Mouse (Mus musculus) CH12.LX (cell line): Measurements from ENCODE around the gene Ctnna2. TPM values are rescaled to one million over a fixed set of nuclear protein-coding genes. Genes with fewer than 3 reads are reported as not detected.

Experiments used
- DNase-seq: peaks from one replicate; pipeline ENCODE4 v3.0.0-alpha.2; 2013; ENCODE audit errors: extremely low read depth
- H3K27ac ChIP-seq: 2 replicates; pipeline ENCODE4 v1.5.1; 2012; ENCODE audit warnings: low read depth, mild to moderate bottlenecking, control low read depth, moderate library complexity; ENCODE audit not compliant: insufficient read depth
- H3K27me3 ChIP-seq: replicated peaks from 2 replicates; pipeline ENCODE3; 2012; ENCODE audit warnings: inconsistent platforms
- H3K36me3 ChIP-seq, 2 experiments: replicated peaks in 1 of 2; 2 replicates each; pipeline versions ENCODE3 to v1.6.1; 2012; ENCODE audit warnings: inconsistent platforms in 1 of 2, low read length in 1 of 2, mild to moderate bottlenecking in 1 of 2, mixed read lengths in 1 of 2, moderate library complexity in 1 of 2; ENCODE audit not compliant: control insufficient read depth in 1 of 2, insufficient read depth in 1 of 2
- H3K4me1 ChIP-seq, 2 experiments: 2 replicates each; pipeline ENCODE4 v1.6.1; 2012; ENCODE audit warnings: inconsistent platforms in 1 of 2, moderate library complexity in 1 of 2; ENCODE audit not compliant: insufficient read depth in 2 of 2, control insufficient read depth in 1 of 2
- H3K4me2 ChIP-seq: 2 replicates; pipeline ENCODE4 v1.6.1; 2012; ENCODE audit warnings: low read depth, mild to moderate bottlenecking, control low read depth; ENCODE audit not compliant: poor library complexity, insufficient read depth, severe bottlenecking
- H3K4me3 ChIP-seq, 3 experiments: fragments of 150-350 bp in 1 of 3; sonication (generic) in 1 of 3; replicated peaks in 1 of 3; 2 replicates each; pipeline versions ENCODE3 to v1.5.1; 2011 to 2012; ENCODE audit warnings: low read depth in 2 of 3, low read length in 2 of 3, mild to moderate bottlenecking in 2 of 3, moderate library complexity in 2 of 3, control low read depth in 1 of 3, improper control_type of control experiment in 1 of 3, inconsistent platforms in 1 of 3, mixed read lengths in 1 of 3; ENCODE audit not compliant: poor library complexity in 1 of 3
- H3K79me2 ChIP-seq: replicated peaks from 2 replicates; pipeline ENCODE4 v1.6.1; 2012; ENCODE audit warnings: mild to moderate bottlenecking, moderate library complexity; ENCODE audit not compliant: control insufficient read depth, poor library complexity, insufficient read depth, severe bottlenecking; ENCODE audit errors: extremely low read depth
- H3K9ac ChIP-seq: 2 replicates; pipeline ENCODE4 v1.6.1; 2012; ENCODE audit warnings: low read depth, mild to moderate bottlenecking, control low read depth, moderate library complexity; ENCODE audit not compliant: insufficient read depth
- H3K9me3 ChIP-seq: replicated peaks from 2 replicates; pipeline ENCODE3; 2012; ENCODE audit warnings: low read length, inconsistent platforms, mixed read lengths
- CHD2 ChIP-seq: IDR thresholded peaks from 2 replicates; pipeline ENCODE4 v1.6.1; 2011; ENCODE audit warnings: low read length, improper control_type of control experiment
- GABPA ChIP-seq: IDR thresholded peaks from 2 replicates; pipeline ENCODE4 v1.6.1; 2012; ENCODE audit warnings: low read depth, low read length, improper control_type of control experiment, inconsistent platforms; ENCODE audit not compliant: insufficient replicate concordance
- HCFC1 ChIP-seq: IDR thresholded peaks from 2 replicates; pipeline ENCODE4 v1.6.1; 2012; ENCODE audit warnings: low read depth, mild to moderate bottlenecking, inconsistent platforms, low read length, improper control_type of control experiment
- IRF4 ChIP-seq: IDR thresholded peaks from 2 replicates; pipeline ENCODE4 v1.6.1; 2014; ENCODE audit warnings: low read depth, mild to moderate bottlenecking, inconsistent platforms, low read length, improper control_type of control experiment
- JUN ChIP-seq: IDR thresholded peaks from 2 replicates; pipeline ENCODE4 v1.6.1; 2011; ENCODE audit warnings: low read depth, mild to moderate bottlenecking, low read length, improper control_type of control experiment, moderate library complexity; ENCODE audit not compliant: insufficient read depth
- JUND ChIP-seq: conservative IDR thresholded peaks from 2 replicates; pipeline ENCODE4 v1.6.1; 2011; ENCODE audit warnings: low read depth, low read length, improper control_type of control experiment
- MAFK ChIP-seq: IDR thresholded peaks from 2 replicates; pipeline ENCODE4 v1.6.1; 2011; ENCODE audit warnings: low read length, improper control_type of control experiment; ENCODE audit not compliant: insufficient replicate concordance
- MXI1 ChIP-seq: IDR thresholded peaks from 2 replicates; pipeline ENCODE4 v1.6.1; 2011; ENCODE audit warnings: mild to moderate bottlenecking, low read depth, low read length, improper control_type of control experiment
- NELFE ChIP-seq: IDR thresholded peaks from 2 replicates; pipeline ENCODE4 v1.6.1; 2011; ENCODE audit warnings: low read depth, low read length, improper control_type of control experiment
- RCOR1 ChIP-seq: conservative IDR thresholded peaks from 2 replicates; pipeline ENCODE4 v1.6.1; 2012; ENCODE audit warnings: low read depth, mild to moderate bottlenecking, inconsistent platforms, low read length, improper control_type of control experiment
- SMC3 ChIP-seq: IDR thresholded peaks from 2 replicates; pipeline ENCODE4 v1.6.1; 2011; ENCODE audit warnings: low read depth, low read length, improper control_type of control experiment
- TBP ChIP-seq: conservative IDR thresholded peaks from 2 replicates; pipeline ENCODE4 v1.6.1; 2011; ENCODE audit warnings: low read depth, low read length, improper control_type of control experiment
- TCF12 ChIP-seq: IDR thresholded peaks from 2 replicates; pipeline ENCODE4 v1.6.1; 2014; ENCODE audit warnings: low read depth, mild to moderate bottlenecking, inconsistent platforms, low read length, improper control_type of control experiment
- UBTF ChIP-seq: IDR thresholded peaks from 2 replicates; pipeline ENCODE4 v1.6.1; 2012; ENCODE audit warnings: low read depth, mild to moderate bottlenecking, inconsistent platforms, low read length, improper control_type of control experiment, moderate library complexity
- USF1 ChIP-seq: IDR thresholded peaks from 2 replicates; pipeline ENCODE4 v1.6.1; 2014; ENCODE audit warnings: low read depth, mild to moderate bottlenecking, inconsistent platforms, low read length, improper control_type of control experiment
- ZC3H11A ChIP-seq: IDR thresholded peaks from 2 replicates; pipeline ENCODE4 v1.6.1; 2012; ENCODE audit warnings: low read depth, mild to moderate bottlenecking, inconsistent platforms, low read length, improper control_type of control experiment
- ZKSCAN1 ChIP-seq: IDR thresholded peaks from 2 replicates; pipeline ENCODE4 v1.6.1; 2012; ENCODE audit warnings: low read depth, inconsistent platforms, low read length, improper control_type of control experiment, borderline replicate concordance
- ZMIZ1 ChIP-seq: IDR thresholded peaks from 2 replicates; pipeline ENCODE4 v1.6.1; 2012; ENCODE audit warnings: low read depth, mild to moderate bottlenecking, inconsistent platforms, low read length, improper control_type of control experiment
- ZNF384 ChIP-seq: IDR thresholded peaks from 2 replicates; pipeline ENCODE4 v1.6.1; 2012; ENCODE audit warnings: low read depth, low read length, improper control_type of control experiment, inconsistent platforms
- dilution Hi-C: fragments of 300-500 bp; cut with MboI; formaldehyde crosslinking; loops from 2 replicates; pipeline ENCODE4 v1.14.3; 2020; ENCODE audit warnings: low sequenced_read_pairs; ENCODE audit not compliant: extremely low pct_unique_long_range_greater_than_20kb, extremely low pct_ligation_motif_present
- in situ Hi-C: fragments of 300-500 bp; cut with MboI; formaldehyde crosslinking; loops from 3 replicates; pipeline ENCODE4 v1.14.3; 2019; ENCODE audit warnings: low sequenced_read_pairs, low pct_ligation_motif_present, low pct_unique_long_range_greater_than_20kb, mixed read lengths
- polyA plus RNA-seq: library from polyadenylated mRNA; unstranded; fragments of >175 nt; gene quantifications from 2 replicates; pipeline ENCODE4 v1.2.1, GENCODE M21; 2012; ENCODE audit warnings: low read depth; ENCODE audit not compliant: insufficient read length
- total RNA-seq, 2 experiments: library from RNA; depleted of rRNA; stranded (reverse); fragments of 300-350 nt in 1 of 2; fragments of >200 nt in 1 of 2; gene quantifications; 2 replicates each; pipeline ENCODE4 v1.2.3; 2012 to 2014

The Ctnna2 gene
- total and polyA plus RNA-seq, 3 experiments: not detected

DNA sequence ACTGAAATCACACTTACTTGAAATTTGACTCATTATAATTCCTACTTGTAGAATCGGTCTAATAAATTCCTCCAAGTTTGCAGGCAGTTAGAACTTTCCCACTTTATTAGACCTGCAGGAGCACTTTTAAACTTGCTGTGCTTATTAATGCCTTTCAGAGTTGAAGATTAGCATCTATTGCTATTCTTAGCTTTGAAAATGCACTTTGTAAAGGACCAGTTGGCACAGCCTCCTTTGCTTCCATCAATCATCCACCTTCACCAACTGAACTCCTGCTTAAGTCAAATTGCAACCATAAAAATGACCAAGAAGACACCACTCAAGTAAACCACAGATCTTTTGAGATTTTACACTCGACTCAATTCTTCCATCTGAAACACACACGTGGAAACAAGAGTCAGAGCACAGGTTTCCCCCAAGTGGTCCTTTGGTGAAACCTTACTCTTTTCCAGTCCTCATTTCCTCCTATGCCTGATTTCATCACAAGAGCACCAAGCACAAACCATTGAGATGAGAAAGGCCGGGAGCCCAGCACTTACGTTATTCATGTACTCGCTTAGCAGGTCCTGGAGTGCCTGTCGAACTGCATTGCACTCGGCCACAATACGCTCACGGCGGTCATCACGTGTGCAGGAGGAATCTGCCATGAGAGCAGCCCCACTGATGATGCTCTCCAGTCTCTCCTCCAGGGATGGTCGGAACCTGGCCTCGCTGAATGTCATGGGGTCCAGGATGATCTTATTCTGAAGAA lies 374.7 kb downstream of the Ctnna2 start:
- Histone ChIP-seq H3K27me3 (no peaks in the 10 kb centered on the region), H3K4me1 (no peaks in the 10 kb centered on the region), H3K4me3 (no peak overlapping the region), H3K4me2 (no peak overlapping the region), H3K27ac (no peak overlapping the region), H3K79me2 (no peaks in the 10 kb centered on the region), H3K9ac (no peak overlapping the region), H3K9me3 (peaks cover 55% of the 10 kb centered on the region), H3K36me3 (no peaks in the 10 kb centered on the region)
- DNase-seq: no peak
- dilution Hi-C loops (no loop called here), in situ Hi-C loops (no loop called here)
- no peak for TF ChIP-seq ZNF384

DNA sequence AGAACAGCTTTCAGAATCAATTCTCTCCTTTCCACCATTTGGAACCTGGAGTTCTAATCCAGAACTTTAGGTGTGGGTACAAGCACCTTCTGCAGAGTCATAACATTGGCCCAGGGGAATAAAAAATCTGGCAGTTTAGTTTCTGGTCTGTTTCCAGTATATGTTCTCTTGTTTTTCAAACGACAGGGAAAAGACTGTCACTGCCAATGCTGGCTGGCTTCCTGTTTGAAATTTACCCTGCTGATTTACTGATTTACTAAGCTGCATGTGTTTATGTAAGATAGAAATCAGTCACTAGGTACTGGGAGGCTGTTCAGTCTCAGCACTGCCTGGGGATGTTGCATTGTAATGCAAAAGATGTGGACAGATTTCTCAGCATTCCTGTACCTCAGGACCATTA lies 375.6 kb downstream of the Ctnna2 start:
- dilution Hi-C loops (no loop called here), in situ Hi-C loops (no loop called here)
- Histone ChIP-seq H3K4me2 (no peak overlapping the region), H3K4me3 (no peak overlapping the region), H3K4me1 (no peaks in the 10 kb centered on the region), H3K79me2 (no peaks in the 10 kb centered on the region), H3K27ac (no peak overlapping the region), H3K27me3 (no peaks in the 10 kb centered on the region), H3K36me3 (no peaks in the 10 kb centered on the region), H3K9ac (no peak overlapping the region), H3K9me3 (peaks cover 58% of the 10 kb centered on the region)
- no peak for DNase-seq
- TF ChIP-seq MXI1 (no peak), USF1 (no peak), HCFC1 (no peak), TBP (no peak), ZC3H11A (no peak), GABPA (no peak), ZMIZ1 (no peak), CHD2 (no peak), IRF4 (no peak), RCOR1 (no peak), TCF12 (no peak), MAFK (no peak), JUN (no peak), ZKSCAN1 (no peak), JUND (no peak), UBTF (no peak), SMC3 (no peak), NELFE (no peak)
